Mouse (Mus musculus) brain, embryonic 14.5 days (tissue): Measurements from ENCODE around the gene Prdx2.

ENCODE experiments used
- CTCF ChIP-seq: fragments of 200-500 bp; IDR thresholded peaks from 2 replicates; pipeline ENCODE4 v1.5.1; 2012; ENCODE audit warnings: inconsistent platforms, mild to moderate bottlenecking, moderate library complexity, borderline replicate concordance; ENCODE audit not compliant: insufficient read depth, insufficient read length; ENCODE audit errors: extremely low read depth
- POLR2A ChIP-seq: fragments of 200-500 bp; IDR thresholded peaks from 2 replicates; pipeline ENCODE4 v1.6.1; 2012; ENCODE audit warnings: mild to moderate bottlenecking, inconsistent platforms, borderline replicate concordance; ENCODE audit not compliant: poor library complexity, insufficient read depth, insufficient read length, severe bottlenecking; ENCODE audit errors: extremely low read depth

GRCm38 (mm10) chr8:84943699-84944098, 25.7 kb upstream of the Prdx2 start:
- no peak for TF ChIP-seq POLR2A
- TF ChIP-seq CTCF = no peak
